Mouse (Mus musculus): ENCODE results near the gene Aven.

The Aven gene

GRCm38 (mm10) chr2:112556527-112556926 lies 63.8 kb downstream of the Aven start:
- no peak for DNase-seq (ENCODE audit: low read depth, low spot score)

DNA sequence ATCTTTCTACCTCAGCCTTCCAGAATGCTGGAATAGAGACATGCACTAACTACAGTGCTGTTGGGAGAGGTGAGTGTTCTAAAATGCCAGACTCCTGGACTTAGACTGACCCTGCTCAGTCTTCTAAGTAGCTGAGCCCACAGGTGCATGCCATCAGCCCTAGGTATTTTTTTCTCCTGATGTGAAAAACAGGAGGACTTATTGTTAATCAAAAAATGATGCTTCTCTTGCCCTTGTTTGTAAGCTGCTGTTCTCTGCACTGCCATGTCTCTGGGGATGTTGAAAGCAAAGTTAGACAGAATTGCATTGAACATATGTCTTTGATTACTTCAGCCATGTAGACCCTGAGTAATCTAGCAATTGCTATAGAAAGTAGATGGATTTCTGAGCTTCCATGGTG lies 64.7 kb downstream of the Aven start:
- DNase-seq (ENCODE audit: low read depth, low spot score): no peak

- DNase-seq (ENCODE audit: low read depth, low spot score): no peak
Observed at GRCm38 (mm10) chr2:112561549-112561948, 68.8 kb downstream of the Aven start.

GRCm38 (mm10) chr2:112565060-112565459 lies 72.3 kb downstream of the Aven start:
- DNase-seq (ENCODE audit: low read depth, low spot score): no peak

DNA sequence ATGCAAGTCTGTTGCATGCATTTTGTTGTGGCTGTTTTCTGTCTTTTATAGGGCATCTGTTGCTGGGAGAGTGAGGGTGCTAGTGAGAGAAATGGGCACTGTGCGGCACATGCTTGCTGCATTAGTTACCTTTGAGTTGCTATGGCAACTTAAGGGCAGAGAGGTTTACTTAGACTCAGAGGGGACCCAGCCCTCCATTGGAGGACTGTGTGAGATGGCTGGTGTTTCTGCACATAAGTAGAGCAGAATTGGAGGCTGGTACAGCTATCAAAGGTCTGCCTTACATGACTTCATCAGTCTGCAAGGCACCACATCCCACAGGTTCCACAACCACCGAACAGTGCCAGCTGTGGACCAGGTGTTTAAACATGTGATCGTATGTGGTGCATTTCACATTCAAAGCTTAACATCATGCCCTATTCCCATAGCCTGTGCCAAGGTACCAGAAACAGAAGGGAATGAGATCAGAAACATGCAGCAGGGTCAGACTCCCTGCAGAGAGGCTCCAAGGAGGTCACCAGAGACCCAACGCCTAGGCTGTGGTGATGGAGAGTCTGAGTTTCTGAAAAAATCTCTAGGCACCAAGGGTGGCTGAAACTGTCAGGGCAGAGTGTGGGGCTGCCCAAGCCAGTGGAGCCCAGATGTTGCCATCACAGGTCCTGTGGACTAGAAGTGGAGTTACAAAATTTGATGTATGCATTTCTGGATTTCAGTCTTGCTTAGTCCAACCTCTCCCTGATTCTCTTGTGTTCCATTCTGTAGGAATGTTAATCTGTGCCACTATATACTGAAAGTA lies 73.7 kb downstream of the Aven start:
- no peak for DNase-seq (ENCODE audit: low read depth, low spot score)

DNA sequence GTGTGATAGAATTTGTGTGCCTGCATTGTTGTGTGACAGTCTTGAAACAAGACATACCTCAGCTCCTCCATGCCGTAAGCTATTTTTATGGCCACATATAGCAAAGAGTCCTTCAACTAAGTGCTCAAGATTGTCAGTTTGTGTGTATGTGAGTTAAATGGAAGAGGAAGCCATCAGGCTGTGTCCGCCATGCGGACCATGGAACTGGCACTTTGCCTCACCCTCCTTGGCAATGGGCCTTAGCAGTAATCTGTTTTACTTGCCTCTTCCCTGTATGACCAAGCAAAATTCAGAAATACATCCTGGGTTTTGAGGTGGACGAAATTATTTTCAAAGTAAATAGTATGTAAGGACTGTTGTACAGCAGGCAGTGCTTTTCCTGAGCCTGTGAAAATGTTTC lies 75.0 kb downstream of the Aven start:
- DNase-seq (ENCODE audit: low read depth, low spot score): no peak

GRCm38 (mm10) chr2:112590985-112591384 lies 98.2 kb downstream of the Aven start:
- DNase-seq (ENCODE audit: low read depth, low spot score): no peak

- DNase-seq (ENCODE audit: low read depth, low spot score): no peak
Observed at GRCm38 (mm10) chr2:112591451-112591871, 98.7 kb downstream of the Aven start.

GRCm38 (mm10) chr2:112593322-112593721 lies 100.6 kb downstream of the Aven start:
- DNase-seq (ENCODE audit: low read depth, low spot score): no peak

GRCm38 (mm10) chr2:112593781-112594180 lies 101.0 kb downstream of the Aven start:
- DNase-seq (ENCODE audit: low read depth, low spot score): no peak

DNA sequence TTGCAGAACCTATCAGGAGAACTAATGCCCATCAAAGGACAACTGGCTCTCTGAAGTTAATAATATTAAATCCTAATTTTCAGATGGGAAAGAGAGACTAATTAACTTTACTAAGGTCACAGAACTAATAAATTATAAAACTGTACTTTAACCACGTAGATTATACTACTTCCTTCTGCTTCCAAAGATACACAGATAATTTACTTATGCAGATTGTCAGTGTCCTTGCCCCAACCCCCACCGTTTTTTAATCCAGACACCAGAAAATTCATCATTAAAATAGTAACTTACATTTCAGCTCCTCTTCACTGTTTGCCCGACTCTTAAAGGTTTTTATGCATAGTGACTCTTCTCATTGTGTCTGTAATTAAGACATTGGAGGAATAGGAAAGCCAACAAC lies 103.0 kb downstream of the Aven start:
- DNase-seq (ENCODE audit: low read depth, low spot score): no peak

- no peak for DNase-seq (ENCODE audit: low read depth, low spot score)
Observed at GRCm38 (mm10) chr2:112596415-112596814, 103.7 kb downstream of the Aven start.

DNA sequence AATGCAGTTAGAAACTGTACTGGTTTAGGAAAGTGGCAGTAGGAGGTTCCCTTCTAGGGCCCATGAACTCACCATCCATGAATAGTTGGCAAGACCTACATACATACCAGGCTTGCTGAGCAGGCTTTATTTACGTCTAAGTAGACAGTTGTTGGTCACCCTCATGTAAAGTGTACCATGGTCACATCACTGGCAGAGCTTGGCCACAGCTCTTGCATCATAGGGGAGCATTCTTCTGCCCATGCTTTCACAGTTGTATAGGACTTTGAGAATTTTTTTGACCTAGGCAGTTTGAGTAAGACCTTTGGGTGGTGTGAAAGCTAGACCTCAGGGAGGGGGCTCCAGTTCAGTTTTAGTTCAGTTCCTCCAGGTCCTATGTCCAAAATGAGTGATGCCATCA lies 104.3 kb downstream of the Aven start:
- no peak for DNase-seq (ENCODE audit: low read depth, low spot score)

GRCm38 (mm10) chr2:112600222-112600621 lies 107.5 kb downstream of the Aven start:
- DNase-seq (ENCODE audit: low read depth, low spot score): no peak

- no peak for DNase-seq (ENCODE audit: low read depth, low spot score)
Observed at GRCm38 (mm10) chr2:112602487-112602886, 109.7 kb downstream of the Aven start.

GRCm38 (mm10) chr2:112606536-112606935 lies 113.8 kb downstream of the Aven start:
- no peak for DNase-seq (ENCODE audit: low read depth, low spot score)

- DNase-seq (ENCODE audit: low read depth, low spot score): peak; percentile 38
Observed at GRCm38 (mm10) chr2:112612628-112613027, 119.9 kb downstream of the Aven start.

GRCm38 (mm10) chr2:112614375-112614774 lies 121.6 kb downstream of the Aven start:
- no peak for DNase-seq (ENCODE audit: low read depth, low spot score)

- DNase-seq (ENCODE audit: low read depth, low spot score): no peak
Observed at GRCm38 (mm10) chr2:112617206-112617605, 124.4 kb downstream of the Aven start.

DNA sequence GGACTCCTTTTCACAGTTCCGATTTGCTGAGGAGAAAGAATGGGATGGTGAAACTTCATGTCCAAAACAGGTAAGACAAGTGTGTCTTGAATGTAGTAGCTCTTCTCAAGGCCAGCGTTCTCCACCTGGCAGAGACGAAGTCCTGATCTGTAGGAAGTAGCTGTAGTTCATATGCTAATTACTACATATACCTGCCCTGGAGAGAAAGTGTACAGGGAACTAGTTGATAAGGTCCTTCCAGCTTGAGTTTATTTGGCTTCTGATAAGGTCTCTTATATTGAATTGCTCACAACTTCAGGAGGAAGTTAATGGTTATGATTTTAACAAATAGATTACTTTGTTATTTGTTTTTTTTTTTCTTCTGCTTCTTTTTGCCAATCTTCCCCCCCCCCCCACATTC lies 132.4 kb downstream of the Aven start:
- no peak for DNase-seq (ENCODE audit: low read depth, low spot score)

DNA sequence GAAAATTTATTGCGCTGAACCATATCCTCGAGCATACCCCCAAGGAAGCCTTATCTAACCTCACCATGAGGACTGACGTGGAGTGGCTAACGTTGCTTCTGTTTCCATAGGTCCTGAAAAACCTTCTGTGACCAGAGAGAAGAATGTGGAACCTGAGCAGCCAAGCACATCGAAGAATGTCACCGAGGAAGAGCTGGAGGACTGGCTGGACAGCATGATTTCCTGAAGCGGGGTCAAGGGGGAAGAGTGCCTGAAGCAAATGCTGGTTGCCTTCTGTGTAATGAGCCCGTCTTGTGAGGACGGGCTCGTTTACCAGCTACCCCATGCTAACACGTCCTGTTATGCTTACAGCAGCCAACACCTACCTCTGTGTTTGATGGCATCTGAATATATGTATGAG lies 137.9 kb downstream of the Aven start:
- DNase-seq (ENCODE audit: low read depth, low spot score): no peak

DNA sequence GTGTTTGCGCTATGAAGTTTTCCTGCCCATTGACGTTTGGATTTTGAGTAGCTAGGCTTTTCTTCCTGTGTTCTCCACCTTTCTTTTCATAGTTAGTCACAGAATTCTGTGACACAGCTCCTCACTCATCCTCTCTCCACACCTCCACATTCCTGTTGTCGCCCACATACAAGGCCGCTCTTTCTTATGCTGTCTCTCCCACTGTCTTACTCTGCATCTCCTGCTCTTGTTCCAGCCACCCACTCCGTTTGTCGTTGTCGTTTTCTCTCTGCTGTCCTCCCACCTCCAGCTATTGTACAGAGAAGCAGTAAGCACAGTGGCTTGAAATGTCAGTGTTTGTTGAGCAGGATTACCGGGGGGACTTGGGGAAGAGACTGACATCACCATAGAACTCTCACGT lies 139.8 kb downstream of the Aven start:
- no peak for DNase-seq (ENCODE audit: low read depth, low spot score)

GRCm38 (mm10) chr2:112637206-112637605 lies 144.4 kb downstream of the Aven start:
- no peak for DNase-seq (ENCODE audit: low read depth, low spot score)

DNA sequence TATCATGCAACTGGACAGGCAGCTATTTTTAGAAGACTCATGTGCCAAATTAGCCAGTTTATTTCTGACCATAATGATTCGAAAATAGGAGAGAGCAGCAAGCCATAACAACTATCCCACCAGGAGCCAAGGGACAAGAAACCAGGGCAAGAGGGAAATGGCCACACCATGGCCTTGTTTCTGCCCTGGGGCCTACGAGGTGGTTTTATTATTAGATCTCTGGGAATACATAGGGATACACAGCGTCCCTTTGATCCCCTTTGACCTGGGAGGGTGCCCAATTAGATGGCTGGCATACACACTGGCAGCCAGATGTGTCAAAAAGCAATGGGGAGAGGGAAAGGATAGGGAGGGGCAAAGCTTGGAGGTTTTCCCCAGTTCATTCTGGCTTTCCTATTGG lies 161.1 kb downstream of the Aven start:
- no peak for DNase-seq (ENCODE audit: low read depth, low spot score)

Data from 3T3-L1 (cell line).